Mouse (Mus musculus) forebrain, embryonic 14.5 days (tissue): Measurements from ENCODE around the gene Msrb1. TPM values are rescaled to one million over a fixed set of nuclear protein-coding genes. Genes with fewer than 3 reads are reported as not detected.

ENCODE experiments used
- ATAC-seq: fragments of 200-750 bp; cut with Nextera tagmentation; 2 replicates; pipeline ENCODE4 v1.8.0; 2017; ENCODE audit warnings: mild to moderate bottlenecking, moderate library complexity
- DNase-seq: peaks from one replicate; pipeline ENCODE4 v3.0.0-alpha.2; 2015; ENCODE audit warnings: low spot score
- H3K27ac ChIP-seq: fragments of 300-500 bp; sonication (generic); 2 replicates; pipeline ENCODE4 v1.5.1; 2014; ENCODE audit warnings: low read depth, mild to moderate bottlenecking, control low read depth, low read length, moderate library complexity
- H3K27me3 ChIP-seq: fragments of 300-500 bp; sonication (generic); replicated peaks from 2 replicates; pipeline ENCODE4 v1.6.1; 2014; ENCODE audit warnings: low read length, control low read depth, mixed read lengths; ENCODE audit not compliant: control insufficient read depth, insufficient read depth
- H3K36me3 ChIP-seq: fragments of 300-500 bp; sonication (generic); 2 replicates; pipeline ENCODE4 v1.6.1; 2014; ENCODE audit warnings: low read length, control low read depth; ENCODE audit not compliant: control insufficient read depth, insufficient read depth
- H3K4me1 ChIP-seq: fragments of 300-500 bp; sonication (generic); 2 replicates; pipeline ENCODE4 v1.6.1; 2014; ENCODE audit warnings: antibody characterized with exemption, low read length, control low read depth; ENCODE audit not compliant: control insufficient read depth, insufficient read depth
- H3K4me2 ChIP-seq: fragments of 300-500 bp; sonication (generic); 2 replicates; pipeline ENCODE4 v1.6.1; 2014; ENCODE audit warnings: mild to moderate bottlenecking, control low read depth, low read length
- H3K4me3 ChIP-seq: fragments of 300-500 bp; sonication (generic); 2 replicates; pipeline ENCODE4 v1.5.1; 2014; ENCODE audit warnings: low read depth, low read length, control low read depth
- H3K9ac ChIP-seq: fragments of 300-500 bp; sonication (generic); 2 replicates; pipeline ENCODE4 v1.6.1; 2014; ENCODE audit warnings: mild to moderate bottlenecking, low read length, control low read depth, moderate library complexity
- H3K9me3 ChIP-seq: fragments of 300-500 bp; sonication (generic); replicated peaks from 2 replicates; pipeline ENCODE4 v1.6.1; 2016; ENCODE audit warnings: low read length, control low read depth, mixed read lengths; ENCODE audit not compliant: control insufficient read depth
- WGBS: fragments of 180-500 bp; shearing (Covaris S2); extraction: QIAGEN DNeasy Blood & Tissue Kit; methylation state at CpG from one replicate; pipeline ENCODE4 v1.1.7; 2014; 5-methylcytosine and 5-hydroxymethylcytosine counted together
- polyA plus RNA-seq: library from polyadenylated mRNA; unstranded; fragments of >200 nt; fragmentation: Nextera tagmentation; extraction: Ambion mirVana; gene quantifications from 2 replicates; pipeline ENCODE4 v1.2.1, GENCODE M21; 2014

Gene Msrb1
- polyA plus RNA-seq = 25.3 TPM in 2 replicates

DNA sequence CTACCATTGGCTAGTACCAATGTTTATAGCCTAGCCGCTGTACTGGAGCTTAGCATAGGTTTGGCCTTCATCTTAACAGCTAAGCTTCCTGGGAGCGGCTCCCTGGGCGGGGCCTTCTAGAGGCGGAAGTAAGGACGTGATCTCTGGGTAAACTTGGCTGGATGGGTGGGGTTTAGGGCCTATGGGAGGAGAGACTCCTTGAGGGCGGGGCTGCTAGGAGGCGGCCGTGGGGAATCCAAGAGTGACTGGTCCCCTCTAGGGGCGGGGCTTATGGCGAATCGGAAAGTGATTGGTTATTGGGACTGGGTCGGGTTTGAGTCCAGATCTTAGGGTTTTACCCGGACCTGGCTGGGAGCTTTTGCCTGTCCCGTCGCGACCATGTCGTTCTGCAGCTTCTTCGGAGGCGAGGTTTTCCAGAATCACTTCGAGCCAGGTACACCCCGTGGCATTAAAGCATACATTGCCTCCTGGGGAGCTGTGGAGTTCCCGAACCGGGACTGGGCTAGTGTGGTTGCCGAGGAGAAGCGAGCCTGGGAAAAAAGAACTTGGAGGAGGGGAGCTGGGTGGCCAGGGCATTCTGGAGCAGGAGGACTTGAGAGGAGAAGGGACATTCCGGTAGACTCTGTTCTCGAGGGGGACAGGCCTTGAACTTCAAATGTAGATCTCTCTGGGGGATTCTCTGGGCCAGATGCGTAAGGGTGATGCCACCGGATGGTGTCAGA is at the start of gene Msrb1:
Gene Msrb1, plus strand, starts transcription at position 313 of the 722 bp plus-strand sequence.
- WGBS = under 1% methylated on average over 29 of the region's 29 CpGs
- H3K9ac ChIP-seq = peak within 1 kb of the TSS; percentile 65
- H3K27me3 ChIP-seq = no peaks in the 10 kb centered on the region
- H3K36me3 ChIP-seq = peaks cover 3% of the 10 kb centered on the region; the same call in 1 of the 2 replicates
- H3K27ac ChIP-seq = no peak within 1 kb of the TSS
- peak within 1 kb of the TSS; percentile 53 for H3K4me3 ChIP-seq
- DNase-seq (peak; percentile 99), ATAC-seq (peak; percentile 98)
- H3K4me1 ChIP-seq = peaks cover 8% of the 10 kb centered on the region
- H3K9me3 ChIP-seq = no peaks in the 10 kb centered on the region
- peak within 1 kb of the TSS; percentile 89 for H3K4me2 ChIP-seq

- peaks cover 19% of the 10 kb centered on the region for H3K27me3 ChIP-seq
Observed at GRCm38 (mm10) chr17:24687146-24687595, 49.3 kb upstream of the Msrb1 start.

GRCm38 (mm10) chr17:24687599-24687998 is 48.8 kb upstream of the Msrb1 start:
- Histone ChIP-seq H3K4me1 (peaks cover 3% of the 10 kb centered on the region), H3K27me3 (peaks cover 19% of the 10 kb centered on the region), H3K36me3 (peaks cover 2% of the 10 kb centered on the region; the same call in 1 of the 2 replicates), H3K4me2 (peak overlapping the region; percentile 48), H3K9ac (peak overlapping the region; percentile 35), H3K9me3 (no peaks in the 10 kb centered on the region), H3K27ac (no peak overlapping the region), H3K4me3 (peak overlapping the region; percentile 25)
- DNase-seq (no peak), ATAC-seq (no peak)
- 19% methylated on average over 23 of the region's 23 CpGs for WGBS

More at GRCm38 (mm10) chr17:24687146-24687595, 49.3 kb upstream of the Msrb1 start:
- DNase-seq (no peak), ATAC-seq (no peak)
- Histone ChIP-seq H3K4me3 (peak overlapping the region; percentile 25), H3K4me1 (peaks cover 3% of the 10 kb centered on the region), H3K4me2 (peak overlapping the region; percentile 48), H3K9me3 (no peaks in the 10 kb centered on the region), H3K27ac (no peak overlapping the region), H3K9ac (peak overlapping the region; percentile 35), H3K36me3 (peaks cover 5% of the 10 kb centered on the region)
- WGBS = under 1% methylated on average over 23 of the region's 25 CpGs

DNA sequence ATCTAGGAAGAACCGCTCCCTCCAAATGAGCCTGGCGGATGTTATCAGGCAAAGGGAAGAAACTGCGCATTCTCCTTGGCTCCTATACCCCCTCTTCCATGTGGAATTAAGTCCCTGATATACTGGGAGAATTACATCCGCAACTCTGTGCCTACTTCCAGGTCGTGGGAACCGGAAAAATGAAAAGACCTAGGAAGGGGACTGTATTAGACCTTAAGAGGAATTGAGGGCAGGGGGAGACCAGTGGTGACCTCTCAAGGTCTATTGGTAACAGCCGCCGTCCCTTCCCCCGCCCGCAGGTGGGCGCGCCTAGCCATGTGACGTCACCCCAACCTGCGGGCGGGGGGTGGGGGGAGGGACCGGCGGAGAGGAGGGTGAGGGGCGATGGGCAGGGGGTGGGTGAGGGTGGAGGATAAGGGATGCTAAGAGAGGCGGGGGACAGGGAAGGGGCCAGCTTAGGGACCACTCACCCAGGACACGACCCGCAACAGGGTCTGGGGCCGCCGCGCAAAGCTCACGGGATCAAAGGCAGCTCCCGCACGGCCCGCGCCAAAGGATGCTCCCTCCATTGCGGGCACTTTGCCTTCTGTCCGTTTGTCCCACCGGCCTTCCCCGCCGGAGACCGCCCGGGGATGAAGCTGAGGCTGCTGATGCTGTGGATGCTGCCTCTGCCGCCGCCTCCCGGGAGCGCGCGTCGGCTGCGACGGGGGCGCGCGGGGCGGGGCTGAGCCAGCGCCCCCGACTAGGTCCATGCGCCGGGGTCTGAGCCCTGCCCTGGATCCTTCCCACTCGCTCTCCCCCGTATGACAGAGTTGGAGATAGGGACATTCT is 47.0 kb upstream of the Msrb1 start, which contains the start of gene Syngr3:
Gene Syngr3, minus strand, starts transcription at position 705 of the 831 bp plus-strand sequence.
- under 1% methylated on average over 35 of the region's 55 CpGs for WGBS
- Histone ChIP-seq H3K27me3 (peaks cover 19% of the 10 kb centered on the region), H3K9ac (peak within 1 kb of the TSS; percentile 94), H3K36me3 (peaks cover 7% of the 10 kb centered on the region; the same call in 1 of the 2 replicates), H3K4me2 (peak within 1 kb of the TSS; percentile 76), H3K9me3 (no peaks in the 10 kb centered on the region), H3K4me3 (peak within 1 kb of the TSS; percentile 77), H3K27ac (peak within 1 kb of the TSS; percentile 77), H3K4me1 (peaks cover 3% of the 10 kb centered on the region)
- DNase-seq (peak; percentile 51), ATAC-seq (peak; percentile 68)

GRCm38 (mm10) chr17:24692385-24692784 is 44.1 kb upstream of the Msrb1 start:
- H3K4me2 ChIP-seq = no peak overlapping the region
- H3K36me3 ChIP-seq = peaks cover 7% of the 10 kb centered on the region; the same call in 1 of the 2 replicates
- DNase-seq (no peak), ATAC-seq (no peak)
- peaks cover 14% of the 10 kb centered on the region for H3K4me1 ChIP-seq
- H3K9ac ChIP-seq = no peak overlapping the region
- H3K27ac ChIP-seq = no peak overlapping the region
- no peaks in the 10 kb centered on the region for H3K9me3 ChIP-seq
- H3K27me3 ChIP-seq = peaks cover 16% of the 10 kb centered on the region
- no peak overlapping the region for H3K4me3 ChIP-seq
- WGBS = 84% methylated on average over 5 of the region's 5 CpGs

DNA sequence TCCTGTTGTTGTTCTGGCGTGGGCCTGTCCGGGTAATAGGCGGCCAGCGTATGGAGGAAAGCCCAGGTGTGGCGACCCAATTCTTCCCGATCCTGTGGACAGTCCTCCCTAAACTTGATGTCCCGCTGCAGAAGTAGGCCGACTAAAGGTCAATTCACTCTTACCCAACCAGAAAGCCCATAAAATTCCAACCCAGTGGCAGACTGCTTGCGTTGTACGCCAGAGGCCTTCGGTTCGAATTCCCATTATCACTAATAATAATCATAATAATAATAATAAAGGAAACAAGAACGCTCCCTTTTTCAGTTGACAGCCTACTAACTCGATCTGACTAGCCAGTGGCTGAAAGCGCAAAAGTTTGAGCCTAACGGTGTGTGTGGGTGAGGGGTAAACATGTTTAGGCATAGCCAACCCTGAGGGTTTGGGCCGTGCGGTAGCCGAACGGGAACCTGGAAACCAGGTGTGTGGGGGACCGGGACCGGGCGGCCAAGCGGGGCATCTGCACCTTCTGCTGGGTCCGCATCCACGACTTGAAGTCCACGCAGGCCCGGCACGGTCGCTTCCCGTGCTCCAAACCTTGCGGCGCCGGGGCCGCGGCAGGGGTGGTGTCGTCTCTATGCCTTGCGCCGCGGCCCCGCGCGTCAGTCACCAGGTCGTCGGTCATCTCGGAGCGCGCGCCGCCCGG is 41.0 kb upstream of the Msrb1 start:
- peak overlapping the region; percentile 85 for H3K9ac ChIP-seq
- no peaks in the 10 kb centered on the region for H3K9me3 ChIP-seq
- peak overlapping the region; percentile 73 for H3K4me3 ChIP-seq
- DNase-seq = no peak
- 0 out of 2 replicates have a peak, but pooled peaks cover 5% of the 10 kb centered on the region for H3K27me3 ChIP-seq
- peaks cover 14% of the 10 kb centered on the region for H3K4me1 ChIP-seq
- WGBS = 7% methylated on average over 51 of the region's 51 CpGs
- peak overlapping the region; percentile 80 for H3K4me2 ChIP-seq
- no peak; the same call in none of the 2 replicates for ATAC-seq
- H3K27ac ChIP-seq = peak overlapping the region; percentile 80
- H3K36me3 ChIP-seq = peaks cover 16% of the 10 kb centered on the region

- DNase-seq (peak; percentile 87), ATAC-seq (peak; percentile 94)
- H3K9ac ChIP-seq = peak within 1 kb of the TSS; percentile 85
- no peaks in the 10 kb centered on the region for H3K9me3 ChIP-seq
- peak within 1 kb of the TSS; percentile 80 for H3K4me2 ChIP-seq
- peak within 1 kb of the TSS; percentile 80 for H3K27ac ChIP-seq
- peaks cover 23% of the 10 kb centered on the region for H3K36me3 ChIP-seq
- peak within 1 kb of the TSS; percentile 73 for H3K4me3 ChIP-seq
- under 1% methylated on average over 70 of the region's 76 CpGs for WGBS
- peaks cover 12% of the 10 kb centered on the region for H3K4me1 ChIP-seq
- H3K27me3 ChIP-seq = no peaks in the 10 kb centered on the region
Observed at GRCm38 (mm10) chr17:24696011-24696697, 40.3 kb upstream of the Msrb1 start, which contains the start of the genes Gfer and Noxo1. Gfer (minus strand) TSS chr17:24696156. Noxo1 (plus strand) TSS chr17:24696234.

DNA sequence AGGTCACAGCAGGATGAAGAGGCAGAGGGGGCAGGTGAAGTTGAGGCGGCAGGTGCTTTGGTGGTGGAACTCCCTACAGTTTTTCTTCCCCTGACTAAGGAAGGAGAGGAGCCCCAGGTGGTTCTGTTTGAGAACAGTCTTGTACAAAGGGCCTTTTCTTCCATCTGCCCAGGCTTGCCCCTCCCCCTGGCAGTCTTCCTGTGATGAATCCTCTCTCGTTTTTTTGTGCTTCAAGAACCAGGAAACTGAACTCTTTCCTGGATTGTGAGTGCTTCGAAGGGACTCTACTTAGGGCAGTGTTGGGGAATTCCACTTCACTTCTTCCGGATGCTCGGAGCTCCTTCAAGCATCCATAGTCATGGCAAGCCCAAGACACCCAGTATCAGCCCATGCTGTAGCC is 38.5 kb upstream of the Msrb1 start:
- 15% methylated on average over 5 of the region's 5 CpGs for WGBS
- H3K27me3 ChIP-seq = no peaks in the 10 kb centered on the region
- peaks cover 38% of the 10 kb centered on the region for H3K36me3 ChIP-seq
- ATAC-seq = no peak
- DNase-seq = no peak
- H3K4me2 ChIP-seq = no peak overlapping the region
- H3K9ac ChIP-seq = no peak overlapping the region
- H3K27ac ChIP-seq = no peak overlapping the region
- no peaks in the 10 kb centered on the region for H3K9me3 ChIP-seq
- H3K4me1 ChIP-seq = peaks cover 11% of the 10 kb centered on the region
- H3K4me3 ChIP-seq = no peak overlapping the region
